Mouse (Mus musculus) midbrain, embryonic 14.5 days (tissue): ENCODE measurements around the gene Mtfp1. TPM values are rescaled to one million over a fixed set of nuclear protein-coding genes. Genes with fewer than 3 reads are reported as not detected.
A peak's percentile ranks its signal among the peaks of the same experiment; 100 is the strongest.

Source experiments
- ATAC-seq: fragments of 200-750 bp; cut with Nextera tagmentation; 2 replicates; pipeline ENCODE4 v1.8.0; 2017; ENCODE audit warnings: moderate number of reproducible peaks, moderate library complexity; ENCODE audit not compliant: low FRiP score, low TSS enrichment
- DNase-seq: peaks from one replicate; pipeline ENCODE4 v3.0.0-alpha.2; 2015
- H3K27ac ChIP-seq: fragments of 300-500 bp; sonication (generic); replicated peaks from 2 replicates; pipeline ENCODE4 v1.5.1; 2014; ENCODE audit warnings: mild to moderate bottlenecking, low read depth, low read length, moderate library complexity
- H3K27me3 ChIP-seq: fragments of 300-500 bp; sonication (generic); 2 replicates; pipeline ENCODE4 v1.6.1; 2014; ENCODE audit warnings: low read length, control low read depth, mixed read lengths; ENCODE audit not compliant: control insufficient read depth, insufficient read depth
- H3K36me3 ChIP-seq: fragments of 300-500 bp; sonication (generic); 2 replicates; pipeline ENCODE4 v1.6.1; 2014; ENCODE audit warnings: low read length, control low read depth; ENCODE audit not compliant: control insufficient read depth, insufficient read depth
- H3K4me1 ChIP-seq: fragments of 300-500 bp; sonication (generic); 2 replicates; pipeline ENCODE4 v1.6.1; 2014; ENCODE audit warnings: mild to moderate bottlenecking, antibody characterized with exemption, low read length, control low read depth; ENCODE audit not compliant: control insufficient read depth, insufficient read depth
- H3K4me2 ChIP-seq: fragments of 300-500 bp; sonication (generic); 2 replicates; pipeline ENCODE4 v1.6.1; 2014; ENCODE audit warnings: mild to moderate bottlenecking, low read length, moderate library complexity
- H3K4me3 ChIP-seq: fragments of 300-500 bp; sonication (generic); replicated peaks from 2 replicates; pipeline ENCODE4 v1.5.1; 2014; ENCODE audit warnings: low read depth, low read length
- H3K9ac ChIP-seq: fragments of 300-500 bp; sonication (generic); replicated peaks from 2 replicates; pipeline ENCODE4 v1.6.1; 2014; ENCODE audit warnings: mild to moderate bottlenecking, low read length, moderate library complexity
- H3K9me3 ChIP-seq: fragments of 300-500 bp; sonication (generic); 2 replicates; pipeline ENCODE4 v1.6.1; 2016; ENCODE audit warnings: low read length, control low read depth, mixed read lengths; ENCODE audit not compliant: control insufficient read depth
- WGBS: fragments of 180-500 bp; shearing (Covaris S2); extraction: QIAGEN DNeasy Blood & Tissue Kit; methylation state at CpG from one replicate; pipeline ENCODE4 v1.1.7; 2014; 5-methylcytosine and 5-hydroxymethylcytosine counted together
- polyA plus RNA-seq: library from polyadenylated mRNA; unstranded; fragments of >200 nt; fragmentation: Nextera tagmentation; extraction: Ambion mirVana; gene quantifications from 2 replicates; pipeline ENCODE4 v1.2.1, GENCODE M21; 2014

Gene Mtfp1
- polyA plus RNA-seq, 1 experiment from 2014 or later = 7.6 TPM

GRCm38 (mm10) chr11:4097091-4097621, 1.9 kb upstream of the Mtfp1 start:
- H3K9me3 ChIP-seq = no peaks in the 10 kb centered on the region
- H3K9ac ChIP-seq = peak overlapping the region; percentile 78
- ATAC-seq (peak; percentile 49), DNase-seq (no peak)
- no peaks in the 10 kb centered on the region for H3K27me3 ChIP-seq
- 25% methylated on average over 10 of the region's 10 CpGs for WGBS
- peaks cover 18% of the 10 kb centered on the region for H3K4me1 ChIP-seq
- H3K36me3 ChIP-seq = no peaks in the 10 kb centered on the region
- H3K4me2 ChIP-seq = peak overlapping the region; percentile 77
- peak overlapping the region; percentile 44 for H3K4me3 ChIP-seq
- peak overlapping the region; percentile 89 for H3K27ac ChIP-seq

- DNase-seq (peak; percentile 99), ATAC-seq (peak; percentile 96)
- Histone ChIP-seq H3K4me3 (peak overlapping the region; percentile 44), H3K27me3 (no peaks in the 10 kb centered on the region), H3K27ac (peak overlapping the region; percentile 89), H3K36me3 (peaks cover 3% of the 10 kb centered on the region; the same call in 1 of the 2 replicates), H3K4me1 (peaks cover 18% of the 10 kb centered on the region), H3K9me3 (no peaks in the 10 kb centered on the region), H3K9ac (peak overlapping the region; percentile 78), H3K4me2 (peak overlapping the region; percentile 77)
- WGBS = 2% methylated on average over 45 of the region's 45 CpGs
These were observed 1.1 kb upstream of the Mtfp1 start for GRCm38 (mm10) chr11:4096054-4096984.

GRCm38 (mm10) chr11:4094378-4095170, 671 bp downstream of the Mtfp1 start:
- H3K4me3 ChIP-seq = peak overlapping the region; percentile 44
- DNase-seq = peak; percentile 67
- H3K27ac ChIP-seq = peak overlapping the region; percentile 64; the same call in 1 of the 2 replicates
- ATAC-seq = no peak
- H3K27me3 ChIP-seq = no peaks in the 10 kb centered on the region
- H3K4me2 ChIP-seq = peak overlapping the region; percentile 77
- no peaks in the 10 kb centered on the region for H3K9me3 ChIP-seq
- 4% methylated on average over 24 of the region's 24 CpGs for WGBS
- H3K36me3 ChIP-seq = peaks cover 4% of the 10 kb centered on the region; the same call in 1 of the 2 replicates
- peak overlapping the region; percentile 49 for H3K9ac ChIP-seq
- H3K4me1 ChIP-seq = peaks cover 18% of the 10 kb centered on the region

- Histone ChIP-seq H3K27ac (no peak overlapping the region), H3K27me3 (no peaks in the 10 kb centered on the region), H3K36me3 (peaks cover 4% of the 10 kb centered on the region; the same call in 1 of the 2 replicates), H3K4me2 (peak overlapping the region; percentile 77), H3K4me1 (peaks cover 18% of the 10 kb centered on the region), H3K9me3 (no peaks in the 10 kb centered on the region), H3K9ac (no peak overlapping the region), H3K4me3 (no peak overlapping the region)
- no peak for ATAC-seq
- DNase-seq = no peak
- WGBS = 87% methylated on average over 18 of the region's 18 CpGs
These were observed 1.5 kb downstream of the Mtfp1 start for GRCm38 (mm10) chr11:4093459-4094377.

GRCm38 (mm10) chr11:4087267-4087666, 8.0 kb downstream of the Mtfp1 start:
- Histone ChIP-seq H3K4me3 (no peak overlapping the region), H3K4me1 (no peaks in the 10 kb centered on the region), H3K36me3 (peaks cover 4% of the 10 kb centered on the region; the same call in 1 of the 2 replicates), H3K27me3 (no peaks in the 10 kb centered on the region), H3K27ac (no peak overlapping the region), H3K9me3 (no peaks in the 10 kb centered on the region), H3K4me2 (no peak overlapping the region), H3K9ac (no peak overlapping the region)
- ATAC-seq = no peak
- DNase-seq = no peak
- WGBS = 44% methylated on average over 2 of the region's 2 CpGs

GRCm38 (mm10) chr11:4086246-4086645, 9.0 kb downstream of the Mtfp1 start:
- H3K9me3 ChIP-seq = no peaks in the 10 kb centered on the region
- no peak overlapping the region for H3K9ac ChIP-seq
- DNase-seq = no peak
- H3K27ac ChIP-seq = no peak overlapping the region
- H3K27me3 ChIP-seq = no peaks in the 10 kb centered on the region
- WGBS = 35% methylated on average over 1 of the region's 1 CpGs
- no peak overlapping the region for H3K4me2 ChIP-seq
- ATAC-seq = no peak
- no peaks in the 10 kb centered on the region for H3K4me1 ChIP-seq
- H3K4me3 ChIP-seq = no peak overlapping the region
- H3K36me3 ChIP-seq = no peaks in the 10 kb centered on the region

- 36% methylated on average over 5 of the region's 5 CpGs for WGBS
- Histone ChIP-seq H3K27me3 (no peaks in the 10 kb centered on the region), H3K9me3 (no peaks in the 10 kb centered on the region), H3K4me1 (no peaks in the 10 kb centered on the region), H3K27ac (no peak overlapping the region), H3K4me3 (no peak overlapping the region), H3K9ac (no peak overlapping the region), H3K36me3 (no peaks in the 10 kb centered on the region), H3K4me2 (no peak overlapping the region)
- DNase-seq (peak; percentile 95), ATAC-seq (no peak)
These were observed 11.7 kb downstream of the Mtfp1 start for GRCm38 (mm10) chr11:4083316-4084078.
